Mouse (Mus musculus) lung, postnatal 0 days (tissue): Measurements from ENCODE around the gene Ppwd1.

ENCODE experiments used
- CTCF ChIP-seq: IDR thresholded peaks from 2 replicates; pipeline ENCODE4 v1.5.1; 2016; ENCODE audit warnings: antibody characterized with exemption, mild to moderate bottlenecking
- EP300 ChIP-seq: IDR thresholded peaks from 2 replicates; pipeline ENCODE4 v1.6.1; 2016; ENCODE audit warnings: antibody characterized with exemption, mild to moderate bottlenecking, control low read depth

GRCm38 (mm10) chr13:104178650-104179121, 50.0 kb downstream of the Ppwd1 start, which contains the start of gene Trim23:
- TF ChIP-seq CTCF (peak; percentile 55), EP300 (no peak)
